Mouse (Mus musculus) midbrain, embryonic 15.5 days (tissue): ENCODE results near the gene Scel. TPM values are rescaled to one million over a fixed set of nuclear protein-coding genes. Genes with fewer than 3 reads are reported as not detected.
A peak's percentile ranks its signal among the peaks of the same experiment; 100 is the strongest.

Source experiments
- ATAC-seq: fragments of 200-750 bp; cut with Nextera tagmentation; replicated peaks from 2 replicates; pipeline ENCODE4 v1.8.0; 2017; ENCODE audit warnings: moderate TSS enrichment
- H3K27ac ChIP-seq: fragments of 300-500 bp; sonication (generic); 2 replicates; pipeline ENCODE4 v1.5.1; 2015; ENCODE audit warnings: mild to moderate bottlenecking, inconsistent platforms
- H3K27me3 ChIP-seq: fragments of 300-500 bp; sonication (generic); replicated peaks from 2 replicates; pipeline ENCODE4 v1.6.1; 2015; ENCODE audit warnings: inconsistent platforms
- H3K36me3 ChIP-seq: fragments of 300-500 bp; sonication (generic); replicated peaks from 2 replicates; pipeline ENCODE4 v1.6.1; 2015; ENCODE audit warnings: inconsistent platforms
- H3K4me1 ChIP-seq: fragments of 300-500 bp; sonication (generic); 2 replicates; pipeline ENCODE4 v1.6.1; 2015; ENCODE audit warnings: inconsistent platforms
- H3K4me2 ChIP-seq: fragments of 300-500 bp; sonication (generic); 2 replicates; pipeline ENCODE4 v1.6.1; 2015; ENCODE audit warnings: inconsistent platforms, mild to moderate bottlenecking, moderate library complexity
- H3K4me3 ChIP-seq: fragments of 300-500 bp; sonication (generic); 2 replicates; pipeline ENCODE4 v1.5.1; 2015; ENCODE audit warnings: mild to moderate bottlenecking, inconsistent platforms
- H3K9ac ChIP-seq: fragments of 300-500 bp; sonication (generic); 2 replicates; pipeline ENCODE4 v1.6.1; 2015; ENCODE audit warnings: mild to moderate bottlenecking, inconsistent platforms
- H3K9me3 ChIP-seq: fragments of 300-500 bp; sonication (generic); 2 replicates; pipeline ENCODE4 v1.6.1; 2016; ENCODE audit warnings: inconsistent platforms
- WGBS: fragments of 180-500 bp; shearing (Covaris S2); methylation state at CpG from one replicate; pipeline ENCODE4 v1.1.7; 2015; ENCODE audit warnings: mixed read lengths; 5-methylcytosine and 5-hydroxymethylcytosine counted together
- polyA plus RNA-seq: library from polyadenylated mRNA; unstranded; fragments of >200 nt; fragmentation: Nextera tagmentation; extraction: Ambion mirVana; gene quantifications from 2 replicates; pipeline ENCODE4 v1.2.1, GENCODE M21; 2015

Scel gene
- polyA plus RNA-seq, 1 experiment from 2014 or later = 0.19 TPM

DNA sequence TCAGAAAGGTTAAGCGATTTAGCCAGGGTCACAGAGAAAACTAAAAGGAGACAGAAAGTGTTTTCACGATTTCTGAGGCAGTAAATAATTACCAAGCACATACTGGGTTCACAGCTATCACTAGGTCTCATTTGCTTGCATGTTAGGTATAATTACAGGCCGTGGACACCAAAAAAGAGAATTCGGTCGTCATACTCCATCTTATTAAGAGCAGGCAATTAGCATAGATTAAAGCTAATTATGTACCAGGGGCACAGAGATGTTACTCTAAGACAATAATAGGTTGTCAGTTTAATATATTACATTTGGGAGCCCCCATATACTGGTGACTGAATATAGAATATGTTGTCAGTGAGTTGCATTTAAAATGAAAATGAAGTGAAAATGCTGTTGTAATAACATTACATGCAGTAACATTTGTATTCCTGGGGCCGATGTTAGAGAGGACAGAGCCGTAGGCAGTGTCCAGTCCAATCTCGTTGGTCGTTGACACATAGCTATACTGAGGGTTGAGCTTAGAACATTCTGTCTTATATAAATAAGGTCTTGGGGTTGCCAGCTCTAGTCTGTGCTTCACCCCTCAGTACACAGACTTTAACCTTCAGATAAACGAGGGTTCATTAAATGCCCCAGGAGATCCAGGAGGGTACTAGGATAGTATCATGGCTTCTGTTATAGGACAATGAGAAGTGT lies 74.2 kb downstream of the Scel start:
- Histone ChIP-seq H3K27ac (no peak overlapping the region), H3K4me3 (no peak overlapping the region), H3K36me3 (no peaks in the 10 kb centered on the region), H3K4me1 (no peaks in the 10 kb centered on the region), H3K9me3 (no peaks in the 10 kb centered on the region), H3K4me2 (no peak overlapping the region), H3K27me3 (no peaks in the 10 kb centered on the region), H3K9ac (no peak overlapping the region)
- WGBS = 70% methylated on average over 10 of the region's 10 CpGs
- no peak for ATAC-seq

DNA sequence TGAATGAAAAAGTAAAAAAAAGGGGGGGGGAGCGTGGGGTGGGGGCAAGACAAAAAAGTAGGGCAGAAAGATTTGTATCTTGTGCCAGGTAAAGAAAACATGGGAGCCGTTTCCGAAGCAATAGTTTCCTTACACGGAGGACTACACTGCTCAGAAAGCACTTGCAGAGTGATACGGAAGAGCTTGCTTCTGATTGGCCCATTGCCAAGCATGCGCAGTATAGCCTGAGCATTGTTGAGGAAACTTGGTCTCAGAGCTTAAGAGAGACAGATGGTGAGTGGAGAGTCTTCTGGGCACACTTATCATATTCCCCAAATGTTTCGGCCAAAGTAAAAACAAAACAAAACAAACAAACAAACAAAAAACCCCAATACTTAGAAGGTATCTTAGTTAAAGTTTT lies 76.7 kb downstream of the Scel start:
- Histone ChIP-seq H3K27ac (no peak overlapping the region), H3K36me3 (no peaks in the 10 kb centered on the region), H3K4me1 (no peaks in the 10 kb centered on the region), H3K4me3 (no peak overlapping the region), H3K9ac (no peak overlapping the region), H3K27me3 (no peaks in the 10 kb centered on the region), H3K4me2 (no peak overlapping the region), H3K9me3 (no peaks in the 10 kb centered on the region)
- ATAC-seq = peak; percentile 74; the same call in 1 of the 2 replicates
- 70% methylated on average over 7 of the region's 7 CpGs for WGBS

DNA sequence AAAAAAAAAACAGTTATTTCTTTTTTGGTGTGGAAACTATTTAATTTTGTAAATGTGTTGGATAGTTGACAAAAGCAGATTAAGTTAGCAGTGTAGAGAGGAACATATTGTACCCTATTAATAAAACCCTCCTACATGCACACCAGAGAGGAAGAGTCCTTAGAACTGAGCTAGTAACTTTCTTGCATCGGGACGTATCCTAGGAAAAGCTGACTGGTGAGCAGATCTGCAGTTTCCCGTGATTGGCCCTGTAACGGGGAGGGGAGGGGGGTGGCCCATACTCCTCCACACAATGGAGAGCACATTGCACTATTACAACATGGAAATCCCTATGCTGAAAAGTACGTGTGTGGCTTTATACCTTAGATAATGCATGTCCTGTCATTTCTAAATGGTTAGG lies 82.7 kb downstream of the Scel start:
- no peaks in the 10 kb centered on the region for H3K9me3 ChIP-seq
- 56% methylated on average over 5 of the region's 5 CpGs for WGBS
- no peak overlapping the region for H3K4me2 ChIP-seq
- no peaks in the 10 kb centered on the region for H3K36me3 ChIP-seq
- ATAC-seq = no peak
- H3K4me1 ChIP-seq = no peaks in the 10 kb centered on the region
- no peak overlapping the region for H3K4me3 ChIP-seq
- H3K9ac ChIP-seq = no peak overlapping the region
- H3K27ac ChIP-seq = no peak overlapping the region
- H3K27me3 ChIP-seq = no peaks in the 10 kb centered on the region

DNA sequence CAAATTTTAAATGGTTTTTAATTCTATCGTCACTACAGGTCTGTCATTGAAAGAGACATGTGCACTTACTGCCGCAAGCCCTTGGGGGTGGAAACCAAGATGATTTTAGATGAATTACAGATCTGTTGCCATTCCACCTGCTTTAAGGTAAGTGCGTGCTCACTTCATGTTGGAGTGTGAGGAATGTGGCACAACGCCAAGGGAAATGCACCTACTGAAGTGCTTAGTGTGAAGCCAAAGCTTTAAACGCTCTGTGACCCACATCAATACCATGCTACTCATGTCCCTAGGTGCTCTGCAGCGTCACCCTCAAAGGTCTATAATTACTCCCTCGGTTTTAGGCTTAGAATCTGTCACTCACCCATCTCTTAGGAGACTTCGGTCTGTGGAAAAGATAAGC lies 94.9 kb downstream of the Scel start:
- H3K9ac ChIP-seq = no peak overlapping the region
- no peaks in the 10 kb centered on the region for H3K36me3 ChIP-seq
- no peak overlapping the region for H3K4me2 ChIP-seq
- H3K4me3 ChIP-seq = no peak overlapping the region
- no peaks in the 10 kb centered on the region for H3K4me1 ChIP-seq
- WGBS = 82% methylated on average over 8 of the region's 8 CpGs
- no peaks in the 10 kb centered on the region for H3K27me3 ChIP-seq
- no peak for ATAC-seq
- H3K27ac ChIP-seq = no peak overlapping the region
- H3K9me3 ChIP-seq = no peaks in the 10 kb centered on the region

DNA sequence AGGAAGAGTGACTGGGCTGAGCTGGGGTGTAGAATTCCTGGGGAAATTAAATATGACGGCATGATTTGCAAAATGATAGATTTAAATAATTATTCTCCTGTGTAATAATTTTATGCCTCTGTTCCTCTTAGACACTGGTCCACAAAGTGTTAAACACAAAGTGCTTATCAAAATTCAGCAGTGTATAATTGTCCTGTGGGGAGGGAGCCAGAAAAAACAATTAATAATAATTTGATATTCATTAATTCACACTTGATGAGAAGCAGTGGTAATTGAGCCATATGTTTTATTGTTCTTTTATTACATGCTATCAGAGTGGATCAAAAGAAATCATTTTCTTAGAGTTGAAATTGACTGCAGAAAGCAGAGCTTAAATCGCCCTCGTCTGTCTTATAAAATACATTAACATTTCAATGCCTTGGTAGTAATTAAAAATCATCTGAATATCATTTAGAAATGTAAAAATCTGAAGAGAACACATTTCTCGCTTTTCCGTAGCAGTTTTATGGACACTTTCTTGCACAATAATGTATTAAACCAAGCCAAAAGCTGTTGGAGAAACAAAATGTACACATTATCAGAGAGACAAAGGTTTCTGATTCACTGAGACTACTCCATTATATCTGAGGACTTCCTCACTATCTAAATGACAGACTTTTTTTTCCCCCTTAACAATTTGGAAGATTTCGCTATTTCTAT lies 100.6 kb downstream of the Scel start:
- Histone ChIP-seq H3K27ac (no peak overlapping the region), H3K9me3 (no peaks in the 10 kb centered on the region), H3K4me1 (no peaks in the 10 kb centered on the region), H3K4me2 (no peak overlapping the region), H3K4me3 (no peak overlapping the region), H3K9ac (no peak overlapping the region), H3K27me3 (no peaks in the 10 kb centered on the region), H3K36me3 (no peaks in the 10 kb centered on the region)
- 60% methylated on average over 6 of the region's 6 CpGs for WGBS
- ATAC-seq = peak; percentile 73; the same call in 1 of the 2 replicates

DNA sequence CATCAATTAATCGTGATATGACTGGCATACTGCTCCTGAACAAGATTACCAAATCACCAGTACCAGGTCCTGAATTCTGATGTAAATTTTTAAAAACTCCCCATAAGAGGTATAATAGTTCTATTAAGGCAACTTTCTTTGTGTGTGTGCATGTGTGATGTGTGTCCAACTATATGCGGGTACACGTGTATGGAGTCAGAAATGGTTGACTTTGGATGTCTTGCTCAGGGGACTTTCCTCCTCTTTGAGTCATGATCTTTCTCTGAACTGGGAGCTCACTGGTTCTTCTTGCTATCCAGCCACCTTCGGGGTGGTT lies 101.1 kb downstream of the Scel start:
- no peak for ATAC-seq
- H3K27ac ChIP-seq = no peak overlapping the region

DNA sequence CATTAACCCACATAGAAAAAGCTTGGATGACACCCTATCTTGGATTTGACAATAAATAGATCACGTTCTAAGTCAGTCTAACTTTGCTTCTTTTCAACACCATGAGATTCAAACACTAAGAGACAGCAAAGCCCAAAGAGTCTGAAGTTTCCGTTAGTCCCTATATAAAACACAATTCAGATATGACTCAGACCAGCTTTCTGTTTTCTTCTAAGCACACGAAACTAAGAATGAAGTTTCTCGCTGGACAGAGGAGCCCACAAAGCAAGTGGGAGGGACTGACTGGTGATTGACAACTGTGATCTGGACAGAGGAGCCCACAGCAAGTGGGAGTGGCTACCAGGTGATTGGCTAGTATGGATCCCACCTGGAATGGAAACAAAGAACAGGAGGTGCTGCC lies 106.6 kb downstream of the Scel start:
- Histone ChIP-seq H3K9ac (no peak overlapping the region), H3K36me3 (no peaks in the 10 kb centered on the region), H3K4me2 (no peak overlapping the region), H3K4me1 (no peaks in the 10 kb centered on the region), H3K9me3 (no peaks in the 10 kb centered on the region), H3K27ac (no peak overlapping the region), H3K4me3 (no peak overlapping the region), H3K27me3 (no peaks in the 10 kb centered on the region)
- 89% methylated on average over 4 of the region's 4 CpGs for WGBS
- no peak for ATAC-seq

More for the DNA sequence above, 101.1 kb downstream of the Scel start:
- H3K4me1 ChIP-seq = no peaks in the 10 kb centered on the region
- H3K36me3 ChIP-seq = no peaks in the 10 kb centered on the region
- no peak overlapping the region for H3K4me2 ChIP-seq
- H3K9ac ChIP-seq = no peak overlapping the region
- no peak overlapping the region for H3K4me3 ChIP-seq
- no peaks in the 10 kb centered on the region for H3K27me3 ChIP-seq
- 86% methylated on average over 4 of the region's 4 CpGs for WGBS
- no peaks in the 10 kb centered on the region for H3K9me3 ChIP-seq

DNA sequence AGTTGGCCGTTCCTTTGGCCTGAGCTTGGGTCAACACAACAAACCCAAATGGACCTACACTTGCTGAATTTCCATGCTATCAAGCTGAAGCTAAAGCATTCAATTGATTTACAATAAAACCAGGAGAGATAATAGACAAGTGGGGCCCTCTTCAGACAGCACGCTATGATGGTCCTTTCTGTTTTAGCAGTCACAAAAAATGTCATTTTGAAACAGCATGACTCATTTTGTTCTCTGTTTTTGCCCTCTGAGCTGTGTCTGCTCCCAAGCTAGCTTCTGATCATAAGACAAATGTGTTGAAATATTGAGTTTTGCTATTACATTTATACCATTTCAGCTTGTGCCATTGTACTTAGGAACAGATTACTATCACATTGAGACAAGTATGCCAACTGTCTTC lies 108.1 kb downstream of the Scel start:
- Histone ChIP-seq H3K4me3 (no peak overlapping the region), H3K9ac (no peak overlapping the region), H3K27me3 (no peaks in the 10 kb centered on the region), H3K36me3 (no peaks in the 10 kb centered on the region), H3K9me3 (no peaks in the 10 kb centered on the region), H3K27ac (no peak overlapping the region), H3K4me2 (no peak overlapping the region), H3K4me1 (no peaks in the 10 kb centered on the region)
- ATAC-seq = no peak
- WGBS = 88% methylated on average over 2 of the region's 2 CpGs

DNA sequence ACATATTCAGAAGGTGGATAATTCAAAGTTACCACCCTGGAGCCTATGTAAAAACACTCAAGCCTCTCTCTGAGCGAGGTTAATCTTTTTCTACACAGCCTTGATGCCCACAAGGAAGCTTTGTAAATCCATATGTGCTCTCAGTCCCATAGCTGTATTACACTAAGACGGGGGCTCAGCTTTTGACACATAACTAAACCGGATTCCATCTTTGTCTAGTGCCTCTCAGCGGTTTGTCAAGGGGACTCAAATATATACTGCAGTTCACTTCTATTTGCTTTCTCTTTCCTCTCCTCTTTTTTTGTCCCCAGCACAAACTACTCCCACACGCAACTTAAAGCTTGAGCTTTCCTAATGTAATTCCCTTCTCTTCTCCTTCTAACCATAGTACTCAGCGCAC lies 113.0 kb downstream of the Scel start:
- Histone ChIP-seq H3K36me3 (no peaks in the 10 kb centered on the region), H3K9ac (no peak overlapping the region), H3K4me3 (no peak overlapping the region), H3K9me3 (no peaks in the 10 kb centered on the region), H3K4me1 (no peaks in the 10 kb centered on the region), H3K27me3 (no peaks in the 10 kb centered on the region), H3K4me2 (no peak overlapping the region), H3K27ac (no peak overlapping the region)
- ATAC-seq = no peak
- 88% methylated on average over 6 of the region's 6 CpGs for WGBS

DNA sequence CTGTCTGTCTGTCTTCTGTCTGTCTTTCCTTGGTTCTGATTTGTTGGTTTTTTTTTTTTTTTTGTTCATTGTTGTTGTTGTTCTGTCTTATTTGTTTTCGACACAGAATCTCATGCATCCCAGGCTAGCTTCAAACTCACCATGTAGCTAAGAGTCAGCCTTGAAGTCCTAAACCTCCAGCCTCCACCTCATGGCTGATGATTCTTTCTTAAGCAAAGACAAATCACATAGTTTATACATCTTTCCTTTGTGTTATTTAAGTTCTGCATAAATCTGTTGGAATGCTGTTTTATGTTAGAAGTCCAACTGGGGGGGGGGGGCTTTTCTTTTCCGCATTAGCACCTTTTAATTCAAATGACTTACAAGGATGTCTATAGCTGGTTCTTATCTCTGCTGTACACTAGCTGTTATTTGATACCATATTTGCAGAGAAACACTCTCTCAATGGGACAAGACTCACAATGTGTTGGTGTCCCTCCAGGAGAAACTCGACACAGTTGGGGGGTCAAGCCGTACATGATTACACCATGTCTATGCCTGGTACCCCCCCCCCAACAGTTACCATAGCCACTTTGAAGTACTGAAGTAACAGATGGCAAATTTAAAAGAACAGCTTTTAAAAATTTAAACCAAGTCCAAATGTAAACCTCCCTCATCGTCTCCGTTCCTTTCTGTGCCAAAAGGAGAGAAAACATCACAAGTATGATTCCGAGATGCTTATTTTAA lies 116.7 kb downstream of the Scel start:
- ATAC-seq = no peak
- no peak overlapping the region for H3K9ac ChIP-seq
- no peak overlapping the region for H3K4me2 ChIP-seq
- no peaks in the 10 kb centered on the region for H3K4me1 ChIP-seq
- no peak overlapping the region for H3K4me3 ChIP-seq
- WGBS = 87% methylated on average over 7 of the region's 7 CpGs
- H3K9me3 ChIP-seq = no peaks in the 10 kb centered on the region
- no peaks in the 10 kb centered on the region for H3K36me3 ChIP-seq
- H3K27ac ChIP-seq = no peak overlapping the region
- H3K27me3 ChIP-seq = no peaks in the 10 kb centered on the region

DNA sequence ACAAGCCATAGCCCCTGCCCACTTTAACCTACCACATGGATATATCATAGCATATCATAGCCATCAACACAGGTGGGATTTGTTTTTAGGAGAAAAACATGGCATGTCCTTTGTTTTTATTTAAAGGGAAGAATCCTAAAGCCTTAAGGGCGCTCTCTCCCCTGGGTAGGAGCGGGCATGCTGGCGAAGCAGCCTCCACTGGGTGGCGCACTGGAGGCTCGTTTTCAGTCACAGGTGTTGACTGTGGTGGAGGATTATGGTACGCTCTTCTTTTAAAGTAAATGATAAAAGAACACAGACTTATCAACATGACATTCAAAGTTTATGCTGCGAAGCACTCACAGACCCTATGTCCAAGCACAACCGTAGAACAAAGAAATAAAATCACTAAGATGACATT lies 117.4 kb downstream of the Scel start:
- no peak for ATAC-seq
- no peak overlapping the region for H3K27ac ChIP-seq
- WGBS = 79% methylated on average over 8 of the region's 8 CpGs

DNA sequence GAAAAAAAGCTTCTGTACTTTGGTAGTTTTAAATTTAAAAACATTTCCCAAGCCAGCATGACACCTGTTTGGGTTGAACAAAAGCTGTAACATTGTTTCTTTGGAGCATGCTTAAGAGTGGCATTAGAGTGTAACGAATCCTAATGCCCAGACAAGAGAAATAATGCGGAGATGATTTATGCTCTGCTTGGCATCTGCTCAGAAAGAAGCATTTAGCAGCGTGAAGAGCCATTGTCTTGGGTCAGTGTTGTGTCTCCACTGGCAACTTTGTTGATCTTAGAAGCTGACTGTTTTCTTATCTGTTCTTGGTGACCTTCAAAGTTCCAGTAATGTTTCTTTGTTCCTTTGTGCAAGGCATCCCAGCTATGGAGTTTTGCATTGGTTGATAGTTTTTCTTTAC lies 130.8 kb downstream of the Scel start:
- WGBS = 40% methylated on average over 3 of the region's 3 CpGs
- ATAC-seq = no peak
- Histone ChIP-seq H3K9ac (no peak overlapping the region), H3K4me3 (no peak overlapping the region), H3K4me2 (no peak overlapping the region), H3K9me3 (no peaks in the 10 kb centered on the region), H3K27me3 (no peaks in the 10 kb centered on the region), H3K36me3 (no peaks in the 10 kb centered on the region), H3K4me1 (peaks cover 10% of the 10 kb centered on the region), H3K27ac (no peak overlapping the region)

More for the DNA sequence above, 117.4 kb downstream of the Scel start:
- Histone ChIP-seq H3K9me3 (no peaks in the 10 kb centered on the region), H3K4me3 (no peak overlapping the region), H3K36me3 (no peaks in the 10 kb centered on the region), H3K4me1 (no peaks in the 10 kb centered on the region), H3K27me3 (no peaks in the 10 kb centered on the region), H3K4me2 (no peak overlapping the region), H3K9ac (no peak overlapping the region)
